Mouse (Mus musculus) liver, embryonic 11.5 days (tissue): ENCODE measurements at regions not wholly inside any gene's neighbourhood (a gene's known extent, or its start where the extent isn't known, plus 50 kb on each side); places are given as distances from the start of the nearest gene placed in this dataset.

Source experiments
- ATAC-seq: fragments of 200-750 bp; cut with Nextera tagmentation; replicated peaks from 2 replicates; pipeline ENCODE4 v1.8.0; 2017; ENCODE audit warnings: moderate number of reproducible peaks, mild to moderate bottlenecking, moderate TSS enrichment, moderate library complexity; ENCODE audit not compliant: low FRiP score
- DNase-seq: peaks from one replicate; pipeline ENCODE4 v3.0.0-alpha.2; 2017; ENCODE audit warnings: low spot score
- H3K27ac ChIP-seq: fragments of 300-500 bp; sonication (generic); 2 replicates; pipeline ENCODE4 v1.5.1; 2014; ENCODE audit warnings: mild to moderate bottlenecking, low read depth, low read length, control low read depth
- H3K27me3 ChIP-seq: fragments of 300-500 bp; sonication (generic); replicated peaks from 2 replicates; pipeline ENCODE4 v1.6.1; 2014; ENCODE audit warnings: low read length, mixed read lengths; ENCODE audit not compliant: control insufficient read depth, insufficient read depth
- H3K36me3 ChIP-seq: fragments of 300-500 bp; sonication (generic); 2 replicates; pipeline ENCODE4 v1.6.1; 2014; ENCODE audit warnings: mild to moderate bottlenecking, low read length, moderate library complexity, mixed read lengths; ENCODE audit not compliant: control insufficient read depth, insufficient read depth
- H3K4me1 ChIP-seq: fragments of 300-500 bp; sonication (generic); replicated peaks from 2 replicates; pipeline ENCODE4 v1.6.1; 2014; ENCODE audit warnings: low read length, mixed read lengths; ENCODE audit not compliant: control insufficient read depth, insufficient read depth
- H3K4me2 ChIP-seq: fragments of 300-500 bp; sonication (generic); 2 replicates; pipeline ENCODE4 v1.6.1; 2014; ENCODE audit warnings: mild to moderate bottlenecking, control low read depth, moderate library complexity
- H3K4me3 ChIP-seq: fragments of 300-500 bp; sonication (generic); 2 replicates; pipeline ENCODE4 v1.5.1; 2014; ENCODE audit warnings: low read depth, low read length, control low read depth
- H3K9ac ChIP-seq: fragments of 300-500 bp; sonication (generic); 2 replicates; pipeline ENCODE4 v1.6.1; 2014; ENCODE audit warnings: low read depth, low read length, control low read depth
- H3K9me3 ChIP-seq: fragments of 300-500 bp; sonication (generic); 2 replicates; pipeline ENCODE4 v1.6.1; 2016; ENCODE audit warnings: low read length, inconsistent platforms, mixed read lengths; ENCODE audit not compliant: control insufficient read depth
- WGBS: fragments of 180-500 bp; shearing (Covaris S2); extraction: QIAGEN DNeasy Blood & Tissue Kit; methylation state at CpG from one replicate; pipeline ENCODE4 v1.1.7; 2014; 5-methylcytosine and 5-hydroxymethylcytosine counted together

- H3K36me3 ChIP-seq, result no peaks in the 10 kb centered on the region
- peak overlapping the region; percentile 21 for H3K4me2 ChIP-seq
- H3K4me1 ChIP-seq, result peaks cover 41% of the 10 kb centered on the region
- H3K9me3 ChIP-seq, result no peaks in the 10 kb centered on the region
- H3K27me3 ChIP-seq, result no peaks in the 10 kb centered on the region
- no peak overlapping the region for H3K9ac ChIP-seq
- no peak overlapping the region for H3K4me3 ChIP-seq
- 11% methylated on average over 5 of the region's 5 CpGs for whole genome bisulfite sequencing
- peak; percentile 64 for ATAC-seq
- no peak overlapping the region; the same call in 1 of the 2 replicates for H3K27ac ChIP-seq
- DNase-seq, result no peak
These were observed 69.8 kb downstream of the Phlda1 start for GRCm38 (mm10) chr10:111575926-111576325.

- no peak overlapping the region for H3K4me2 ChIP-seq
- H3K4me1 ChIP-seq, result peaks cover 47% of the 10 kb centered on the region
- no peak for DNase-seq
- H3K4me3 ChIP-seq, result no peak overlapping the region
- WGBS, result 54% methylated on average over 10 of the region's 10 CpGs
- H3K27ac ChIP-seq, result no peak overlapping the region
- no peaks in the 10 kb centered on the region for H3K9me3 ChIP-seq
- H3K9ac ChIP-seq, result no peak overlapping the region
- no peaks in the 10 kb centered on the region for H3K27me3 ChIP-seq
- ATAC-seq, result peak; percentile 32; the same call in 1 of the 2 replicates
- no peaks in the 10 kb centered on the region for H3K36me3 ChIP-seq
These were observed 70.4 kb downstream of the Phlda1 start for GRCm38 (mm10) chr10:111576395-111577069.

GRCm38 (mm10) chr10:111578536-111578935 is 72.5 kb downstream of the Phlda1 start:
- no peaks in the 10 kb centered on the region for H3K36me3 ChIP-seq

GRCm38 (mm10) chr10:111579481-111579880 is 73.4 kb downstream of the Phlda1 start:
- no peak overlapping the region for H3K27ac ChIP-seq
- no peaks in the 10 kb centered on the region for H3K27me3 ChIP-seq
- H3K36me3 ChIP-seq, result no peaks in the 10 kb centered on the region
- ATAC-seq (no peak), DNase-seq (no peak)
- no peak overlapping the region for H3K9ac ChIP-seq
- WGBS, result 44% methylated on average over 2 of the region's 2 CpGs
- no peak overlapping the region for H3K4me2 ChIP-seq
- no peaks in the 10 kb centered on the region for H3K9me3 ChIP-seq
- peaks cover 67% of the 10 kb centered on the region for H3K4me1 ChIP-seq
- no peak overlapping the region for H3K4me3 ChIP-seq

More at GRCm38 (mm10) chr10:111578536-111578935, 72.5 kb downstream of the Phlda1 start:
- H3K9ac ChIP-seq, result no peak overlapping the region
- no peak overlapping the region for H3K27ac ChIP-seq
- no peak overlapping the region for H3K4me3 ChIP-seq
- H3K4me1 ChIP-seq, result peaks cover 64% of the 10 kb centered on the region
- H3K9me3 ChIP-seq, result no peaks in the 10 kb centered on the region
- ATAC-seq (no peak), DNase-seq (no peak)
- H3K27me3 ChIP-seq, result no peaks in the 10 kb centered on the region
- H3K4me2 ChIP-seq, result no peak overlapping the region
- WGBS, result 31% methylated on average over 5 of the region's 5 CpGs

- 12% methylated on average over 11 of the region's 11 CpGs for WGBS
- H3K27me3 ChIP-seq, result no peaks in the 10 kb centered on the region
- no peaks in the 10 kb centered on the region for H3K9me3 ChIP-seq
- peak; percentile 73 for ATAC-seq
- no peaks in the 10 kb centered on the region for H3K36me3 ChIP-seq
- H3K9ac ChIP-seq, result 0 out of 2 replicates have a peak overlapping the region, but pooled peaks have one; percentile 17
- H3K4me2 ChIP-seq, result peak overlapping the region; percentile 58
- 0 out of 2 replicates have a peak overlapping the region, but pooled peaks have one; percentile 12 for H3K4me3 ChIP-seq
- DNase-seq, result no peak
- H3K4me1 ChIP-seq, result peaks cover 60% of the 10 kb centered on the region
- H3K27ac ChIP-seq, result no peak overlapping the region; the same call in 1 of the 2 replicates
These were observed 74.5 kb downstream of the Phlda1 start for GRCm38 (mm10) chr10:111580401-111581100.

- Histone ChIP-seq H3K27ac (no peak overlapping the region), H3K9ac (no peak overlapping the region), H3K36me3 (no peaks in the 10 kb centered on the region), H3K9me3 (no peaks in the 10 kb centered on the region), H3K4me3 (no peak overlapping the region), H3K27me3 (no peaks in the 10 kb centered on the region), H3K4me2 (no peak overlapping the region), H3K4me1 (peaks cover 47% of the 10 kb centered on the region)
- no peak for DNase-seq
- 65% methylated on average over 3 of the region's 3 CpGs for WGBS
- no peak for ATAC-seq
These were observed 75.8 kb downstream of the Phlda1 start for GRCm38 (mm10) chr10:111581847-111582246.

- peaks cover 44% of the 10 kb centered on the region for H3K4me1 ChIP-seq
- peak overlapping the region; percentile 37; the same call in 1 of the 2 replicates for H3K4me2 ChIP-seq
- no peak overlapping the region for H3K4me3 ChIP-seq
- H3K27me3 ChIP-seq, result no peaks in the 10 kb centered on the region
- WGBS, result 67% methylated on average over 14 of the region's 14 CpGs
- H3K27ac ChIP-seq, result no peak overlapping the region
- no peak for DNase-seq
- no peak for ATAC-seq
- H3K36me3 ChIP-seq, result no peaks in the 10 kb centered on the region
- no peak overlapping the region for H3K9ac ChIP-seq
- no peaks in the 10 kb centered on the region for H3K9me3 ChIP-seq
These were observed 76.4 kb downstream of the Phlda1 start for GRCm38 (mm10) chr10:111582321-111583123.

GRCm38 (mm10) chr10:111583124-111583743 is 77.1 kb downstream of the Phlda1 start:
- Histone ChIP-seq H3K4me1 (peaks cover 49% of the 10 kb centered on the region), H3K9me3 (no peaks in the 10 kb centered on the region), H3K9ac (no peak overlapping the region), H3K27me3 (no peaks in the 10 kb centered on the region), H3K36me3 (no peaks in the 10 kb centered on the region), H3K4me2 (peak overlapping the region; percentile 37), H3K4me3 (no peak overlapping the region), H3K27ac (no peak overlapping the region)
- ATAC-seq, result no peak
- 80% methylated on average over 20 of the region's 20 CpGs for WGBS
- no peak for DNase-seq
